Mouse (Mus musculus) layer of hippocampus, adult 18-20 months (tissue): ENCODE data around the gene Bod1. TPM values are rescaled to one million over a fixed set of nuclear protein-coding genes. Genes with fewer than 3 reads are reported as not detected.

Experiments used
- total RNA-seq, 2 experiments: library from RNA; stranded (reverse); gene quantifications; 2 replicates each; pipeline ENCODE4 v1.2.3; 2021

Bod1 gene
- total RNA-seq, 2 experiments from 2014 or later: 108 to 110 TPM

Other genes with a start within 250 kb of the Bod1 start
- gene Cpeb4, start 200.3 kb upstream of the Bod1 start, total RNA-seq: 100 to 1,000 TPM; 148 to 155 TPM